Mouse (Mus musculus): ENCODE data around the gene Lypd6. TPM values are rescaled to one million over a fixed set of nuclear protein-coding genes. Genes with fewer than 3 reads are reported as not detected.

Lypd6 gene
- polyA plus RNA-seq, 1 experiment from 2014 or later: 8.5 TPM

GRCm38 (mm10) chr2:50149257-50150202, 83.3 kb downstream of the Lypd6 start:
- peaks cover 14% of the 10 kb centered on the region; the same call in 1 of the 2 replicates for H3K4me1 ChIP-seq
- 67% methylated on average over 6 of the region's 6 CpGs for WGBS
- no peak overlapping the region for H3K4me2 ChIP-seq (replicated peaks)
- no peaks in the 10 kb centered on the region for H3K9me3 ChIP-seq
- no peak overlapping the region for H3K27ac ChIP-seq
- no peak overlapping the region for H3K4me3 ChIP-seq
- H3K36me3 ChIP-seq: no peaks in the 10 kb centered on the region
- H3K27me3 ChIP-seq: no peaks in the 10 kb centered on the region
- H3K9ac ChIP-seq: no peak overlapping the region
- ATAC-seq (ENCODE audit: insufficient number of reproducible peaks, insufficient read depth, low FRiP score, low TSS enrichment): no peak

GRCm38 (mm10) chr2:50150203-50150590, 84.0 kb downstream of the Lypd6 start:
- 78% methylated on average over 7 of the region's 7 CpGs for WGBS

GRCm38 (mm10) chr2:50150816-50151215, 84.6 kb downstream of the Lypd6 start:
- H3K4me3 ChIP-seq: no peak overlapping the region
- H3K4me1 ChIP-seq: peaks cover 14% of the 10 kb centered on the region; the same call in 1 of the 2 replicates
- no peaks in the 10 kb centered on the region for H3K36me3 ChIP-seq
- H3K9me3 ChIP-seq: no peaks in the 10 kb centered on the region
- H3K9ac ChIP-seq: no peak overlapping the region
- no peak overlapping the region for H3K27ac ChIP-seq
- no peaks in the 10 kb centered on the region for H3K27me3 ChIP-seq
- H3K4me2 ChIP-seq (replicated peaks): no peak overlapping the region
- no peak for ATAC-seq (ENCODE audit: insufficient number of reproducible peaks, insufficient read depth, low FRiP score, low TSS enrichment)
- 85% methylated on average over 5 of the region's 5 CpGs for WGBS

More at GRCm38 (mm10) chr2:50150203-50150590, 84.0 kb downstream of the Lypd6 start:
- Histone ChIP-seq H3K4me2 (replicated peaks) (no peak overlapping the region), H3K27ac (no peak overlapping the region), H3K36me3 (no peaks in the 10 kb centered on the region), H3K27me3 (no peaks in the 10 kb centered on the region), H3K9me3 (no peaks in the 10 kb centered on the region), H3K9ac (no peak overlapping the region), H3K4me1 (peaks cover 14% of the 10 kb centered on the region; the same call in 1 of the 2 replicates), H3K4me3 (no peak overlapping the region)
- no peak for ATAC-seq (ENCODE audit: insufficient number of reproducible peaks, insufficient read depth, low FRiP score, low TSS enrichment)

- 61% methylated on average over 2 of the region's 2 CpGs for WGBS
- Histone ChIP-seq H3K27ac (no peak overlapping the region), H3K27me3 (no peaks in the 10 kb centered on the region), H3K36me3 (no peaks in the 10 kb centered on the region), H3K4me1 (peaks cover 10% of the 10 kb centered on the region; the same call in 1 of the 2 replicates), H3K9me3 (no peaks in the 10 kb centered on the region), H3K9ac (no peak overlapping the region), H3K4me2 (replicated peaks) (no peak overlapping the region), H3K4me3 (no peak overlapping the region)
- ATAC-seq (ENCODE audit: insufficient number of reproducible peaks, insufficient read depth, low FRiP score, low TSS enrichment): no peak
Observed at GRCm38 (mm10) chr2:50151401-50151800, 85.2 kb downstream of the Lypd6 start.

- Histone ChIP-seq H3K36me3 (no peaks in the 10 kb centered on the region), H3K27me3 (no peaks in the 10 kb centered on the region), H3K4me2 (replicated peaks) (no peak overlapping the region), H3K27ac (no peak overlapping the region), H3K9ac (no peak overlapping the region), H3K9me3 (no peaks in the 10 kb centered on the region), H3K4me1 (peaks cover 9% of the 10 kb centered on the region; the same call in 1 of the 2 replicates), H3K4me3 (no peak overlapping the region)
- 80% methylated on average over 3 of the region's 3 CpGs for WGBS
- no peak for ATAC-seq (ENCODE audit: insufficient number of reproducible peaks, insufficient read depth, low FRiP score, low TSS enrichment)
Observed at GRCm38 (mm10) chr2:50151879-50152278, 85.7 kb downstream of the Lypd6 start.

GRCm38 (mm10) chr2:50156009-50156408, 89.8 kb downstream of the Lypd6 start:
- H3K27me3 ChIP-seq: no peaks in the 10 kb centered on the region

GRCm38 (mm10) chr2:50160069-50160468, 93.8 kb downstream of the Lypd6 start:
- H3K9me3 ChIP-seq: no peaks in the 10 kb centered on the region
- H3K4me2 ChIP-seq (replicated peaks): no peak overlapping the region

More at GRCm38 (mm10) chr2:50156009-50156408, 89.8 kb downstream of the Lypd6 start:
- no peak overlapping the region for H3K4me3 ChIP-seq
- H3K4me1 ChIP-seq: peaks cover 3% of the 10 kb centered on the region; the same call in 1 of the 2 replicates
- no peaks in the 10 kb centered on the region for H3K9me3 ChIP-seq
- WGBS: 90% methylated on average over 10 of the region's 10 CpGs
- H3K36me3 ChIP-seq: no peaks in the 10 kb centered on the region
- no peak overlapping the region for H3K9ac ChIP-seq
- no peak for ATAC-seq (ENCODE audit: insufficient number of reproducible peaks, insufficient read depth, low FRiP score, low TSS enrichment)
- no peak overlapping the region for H3K27ac ChIP-seq
- no peak overlapping the region for H3K4me2 ChIP-seq (replicated peaks)

GRCm38 (mm10) chr2:50163608-50164007, 97.4 kb downstream of the Lypd6 start:
- Histone ChIP-seq H3K36me3 (no peaks in the 10 kb centered on the region), H3K9ac (no peak overlapping the region), H3K9me3 (no peaks in the 10 kb centered on the region), H3K4me3 (no peak overlapping the region), H3K4me1 (peaks cover 8% of the 10 kb centered on the region), H3K27ac (no peak overlapping the region), H3K27me3 (no peaks in the 10 kb centered on the region), H3K4me2 (replicated peaks) (no peak overlapping the region)
- 85% methylated on average over 8 of the region's 8 CpGs for WGBS
- ATAC-seq (ENCODE audit: insufficient number of reproducible peaks, insufficient read depth, low FRiP score, low TSS enrichment): no peak

More at GRCm38 (mm10) chr2:50160069-50160468, 93.8 kb downstream of the Lypd6 start:
- no peak for ATAC-seq (ENCODE audit: insufficient number of reproducible peaks, insufficient read depth, low FRiP score, low TSS enrichment)
- Histone ChIP-seq H3K27ac (no peak overlapping the region), H3K4me1 (no peaks in the 10 kb centered on the region), H3K27me3 (no peaks in the 10 kb centered on the region), H3K4me3 (no peak overlapping the region), H3K9ac (no peak overlapping the region), H3K36me3 (no peaks in the 10 kb centered on the region)
- WGBS: 90% methylated on average over 3 of the region's 3 CpGs

- 55% methylated on average over 6 of the region's 6 CpGs for WGBS
- H3K9ac ChIP-seq: no peak overlapping the region
- no peak overlapping the region for H3K4me3 ChIP-seq
- H3K4me1 ChIP-seq: peaks cover 8% of the 10 kb centered on the region
- no peak overlapping the region for H3K27ac ChIP-seq
- no peaks in the 10 kb centered on the region for H3K9me3 ChIP-seq
- no peaks in the 10 kb centered on the region for H3K27me3 ChIP-seq
- ATAC-seq (ENCODE audit: insufficient number of reproducible peaks, insufficient read depth, low FRiP score, low TSS enrichment): no peak
- no peak overlapping the region for H3K4me2 ChIP-seq (replicated peaks)
- H3K36me3 ChIP-seq: no peaks in the 10 kb centered on the region
Observed at GRCm38 (mm10) chr2:50165277-50165676, 99.0 kb downstream of the Lypd6 start.

GRCm38 (mm10) chr2:50166082-50166481, 99.9 kb downstream of the Lypd6 start:
- Histone ChIP-seq H3K27me3 (no peaks in the 10 kb centered on the region), H3K4me2 (replicated peaks) (no peak overlapping the region), H3K36me3 (no peaks in the 10 kb centered on the region), H3K9ac (no peak overlapping the region), H3K27ac (no peak overlapping the region), H3K4me1 (peaks cover 8% of the 10 kb centered on the region), H3K4me3 (no peak overlapping the region), H3K9me3 (no peaks in the 10 kb centered on the region)
- WGBS: 68% methylated on average over 5 of the region's 5 CpGs
- no peak for ATAC-seq (ENCODE audit: insufficient number of reproducible peaks, insufficient read depth, low FRiP score, low TSS enrichment)

- Histone ChIP-seq H3K27me3 (no peaks in the 10 kb centered on the region), H3K4me2 (replicated peaks) (no peak overlapping the region), H3K4me1 (peaks cover 24% of the 10 kb centered on the region), H3K9me3 (no peaks in the 10 kb centered on the region), H3K4me3 (no peak overlapping the region), H3K27ac (no peak overlapping the region), H3K9ac (no peak overlapping the region), H3K36me3 (no peaks in the 10 kb centered on the region)
- WGBS: 80% methylated on average over 12 of the region's 12 CpGs
- no peak for ATAC-seq (ENCODE audit: insufficient number of reproducible peaks, insufficient read depth, low FRiP score, low TSS enrichment)
Observed at GRCm38 (mm10) chr2:50173730-50174528, 107.7 kb downstream of the Lypd6 start.

All from embryonic facial prominence, embryonic 12.5 days (tissue).